Mouse (Mus musculus): ENCODE data around the gene Snx9. TPM values are rescaled to one million over a fixed set of nuclear protein-coding genes. Genes with fewer than 3 reads are reported as not detected.

The Snx9 gene
- total and polyA plus RNA-seq, 3 experiments, result 12.9 to 22.8 TPM; not detected in 1

- Histone ChIP-seq H3K4me1 (ENCODE audit: control insufficient read depth in 1 of 2, insufficient read depth in 2 of 2, low read length in 2 of 2) (no peaks in the 10 kb centered on the region), H3K27ac (ENCODE audit: control insufficient read depth, low read depth, low read length) (no peak overlapping the region), H3K9ac (ENCODE audit: control insufficient read depth, low read depth, low read length, poor library complexity, severe bottlenecking) (no peak overlapping the region), H3K27me3 (ENCODE audit: control insufficient read depth in 1 of 2, insufficient read depth in 2 of 2, low read length in 2 of 2) (no peaks in the 10 kb centered on the region), H3K4me3 (ENCODE audit: control insufficient read depth in 1 of 2, insufficient read depth in 1 of 2, low read depth in 2 of 2, low read length in 2 of 2) (no peak overlapping the region), H3K79me2 (ENCODE audit: control insufficient read depth, insufficient read depth, low read length, poor library complexity) (no peaks in the 10 kb centered on the region; the same call in 1 of the 2 replicates), H3K9me3 (replicated peaks; ENCODE audit: insufficient read depth, low read length) (no peaks in the 10 kb centered on the region), H3K36me3 (ENCODE audit: control insufficient read depth in 1 of 2, insufficient read depth in 2 of 2, low read length in 2 of 2) (no peaks in the 10 kb centered on the region; a peak in 1 of 4 replicates)
- TF ChIP-seq ZC3H11A (IDR thresholded peaks at IDR 0.05; ENCODE audit: low read depth, low read length) (no peak), ETS1 (IDR thresholded peaks at IDR 0.05; ENCODE audit: low read depth, low read length) (no peak), MYC (IDR thresholded peaks at IDR 0.05; ENCODE audit: low read depth, low read length) (no peak), TBP (IDR thresholded peaks at IDR 0.05; ENCODE audit: low read depth, low read length) (no peak), CHD2 (IDR thresholded peaks at IDR 0.05; ENCODE audit: low read length) (no peak), NRF1 (IDR thresholded peaks at IDR 0.05; ENCODE audit: insufficient read depth, low read depth, low read length, poor library complexity, severe bottlenecking) (no peak), MAFK (IDR thresholded peaks at IDR 0.05; ENCODE audit: borderline replicate concordance, low read depth, low read length) (no peak), SMC3 (IDR thresholded peaks at IDR 0.05; ENCODE audit: low read depth, low read length) (no peak), ZKSCAN1 (IDR thresholded peaks at IDR 0.05; ENCODE audit: low read depth, low read length) (no peak), USF1 (IDR thresholded peaks at IDR 0.05; ENCODE audit: low read depth, low read length) (no peak)
- no peak for DNase-seq (ENCODE audit: low read depth, low spot score)
These were observed 21.2 kb downstream of the Snx9 start for GRCm38 (mm10) chr17:5862285-5862684.

GRCm38 (mm10) chr17:5862869-5863268 is 21.7 kb downstream of the Snx9 start:
- no peak for DNase-seq (ENCODE audit: low read depth, low spot score)
- Histone ChIP-seq H3K36me3 (ENCODE audit: control insufficient read depth in 1 of 2, insufficient read depth in 2 of 2, low read length in 2 of 2) (no peaks in the 10 kb centered on the region; a peak in 1 of 4 replicates), H3K27me3 (ENCODE audit: control insufficient read depth in 1 of 2, insufficient read depth in 2 of 2, low read length in 2 of 2) (no peaks in the 10 kb centered on the region), H3K4me3 (ENCODE audit: control insufficient read depth in 1 of 2, insufficient read depth in 1 of 2, low read depth in 2 of 2, low read length in 2 of 2) (no peak overlapping the region), H3K79me2 (ENCODE audit: control insufficient read depth, insufficient read depth, low read length, poor library complexity) (no peaks in the 10 kb centered on the region; the same call in 1 of the 2 replicates), H3K9ac (ENCODE audit: control insufficient read depth, low read depth, low read length, poor library complexity, severe bottlenecking) (no peak overlapping the region), H3K4me1 (ENCODE audit: control insufficient read depth in 1 of 2, insufficient read depth in 2 of 2, low read length in 2 of 2) (no peaks in the 10 kb centered on the region), H3K9me3 (replicated peaks; ENCODE audit: insufficient read depth, low read length) (no peaks in the 10 kb centered on the region), H3K27ac (ENCODE audit: control insufficient read depth, low read depth, low read length) (no peak overlapping the region)
- TF ChIP-seq ETS1 (IDR thresholded peaks at IDR 0.05; ENCODE audit: low read depth, low read length), result no peak

- TF ChIP-seq MAZ (IDR thresholded peaks at IDR 0.05; ENCODE audit: low read depth, low read length), result no peak
- no peak for TF ChIP-seq TAL1 (IDR thresholded peaks at IDR 0.05; ENCODE audit: low read length)
- no peak for TF ChIP-seq ZNF384 (IDR thresholded peaks at IDR 0.05; ENCODE audit: low read depth, low read length)
- no peak for TF ChIP-seq MAFK (IDR thresholded peaks at IDR 0.05; ENCODE audit: borderline replicate concordance, low read depth, low read length)
- no peak for TF ChIP-seq E2F4 (IDR thresholded peaks at IDR 0.05; ENCODE audit: borderline replicate concordance, low read depth, low read length)
- TF ChIP-seq POLR2AphosphoS2 (IDR thresholded peaks at IDR 0.05; ENCODE audit: low read length), result no peak
- no peak for TF ChIP-seq CTCF (IDR thresholded peaks at IDR 0.05 in 2 of 3, conservative IDR thresholded peaks at IDR 0.05 in 1 of 3; ENCODE audit: control insufficient read depth in 1 of 3, insufficient read depth in 1 of 3, low read depth in 2 of 3, low read length in 3 of 3, poor library complexity in 1 of 3, severe bottlenecking in 1 of 3)
- no peak for TF ChIP-seq POLR2AphosphoS5 (IDR thresholded peaks at IDR 0.05; ENCODE audit: borderline replicate concordance, low read depth, low read length)
- TF ChIP-seq UBTF (IDR thresholded peaks at IDR 0.05; ENCODE audit: borderline replicate concordance, insufficient read depth, low read depth, low read length), result no peak
- TF ChIP-seq CHD2 (IDR thresholded peaks at IDR 0.05; ENCODE audit: low read length), result no peak
- no peak for TF ChIP-seq ETS1 (IDR thresholded peaks at IDR 0.05; ENCODE audit: low read depth, low read length)
- no peak for TF ChIP-seq TBP (IDR thresholded peaks at IDR 0.05; ENCODE audit: low read depth, low read length)
- no peak for TF ChIP-seq ZC3H11A (IDR thresholded peaks at IDR 0.05; ENCODE audit: low read depth, low read length)
- DNase-seq (ENCODE audit: low read depth, low spot score), result no peak
- H3K9ac ChIP-seq (ENCODE audit: control insufficient read depth, low read depth, low read length, poor library complexity, severe bottlenecking), result no peak overlapping the region
These were observed 22.6 kb downstream of the Snx9 start for GRCm38 (mm10) chr17:5863745-5864144.

More at GRCm38 (mm10) chr17:5863745-5864144, 22.6 kb downstream of the Snx9 start:
- H3K27ac ChIP-seq (ENCODE audit: control insufficient read depth, low read depth, low read length), result no peak overlapping the region
- H3K4me1 ChIP-seq (ENCODE audit: control insufficient read depth in 1 of 2, insufficient read depth in 2 of 2, low read length in 2 of 2), result no peaks in the 10 kb centered on the region
- H3K9me3 ChIP-seq (replicated peaks; ENCODE audit: insufficient read depth, low read length), result no peaks in the 10 kb centered on the region
- H3K36me3 ChIP-seq (ENCODE audit: control insufficient read depth in 1 of 2, insufficient read depth in 2 of 2, low read length in 2 of 2), result no peaks in the 10 kb centered on the region
- H3K79me2 ChIP-seq (ENCODE audit: control insufficient read depth, insufficient read depth, low read length, poor library complexity), result no peaks in the 10 kb centered on the region; the same call in 1 of the 2 replicates
- H3K4me3 ChIP-seq (ENCODE audit: control insufficient read depth in 1 of 2, insufficient read depth in 1 of 2, low read depth in 2 of 2, low read length in 2 of 2), result no peak overlapping the region
- H3K27me3 ChIP-seq (ENCODE audit: control insufficient read depth in 1 of 2, insufficient read depth in 2 of 2, low read length in 2 of 2), result no peaks in the 10 kb centered on the region
